In the genomic region with DNA sequence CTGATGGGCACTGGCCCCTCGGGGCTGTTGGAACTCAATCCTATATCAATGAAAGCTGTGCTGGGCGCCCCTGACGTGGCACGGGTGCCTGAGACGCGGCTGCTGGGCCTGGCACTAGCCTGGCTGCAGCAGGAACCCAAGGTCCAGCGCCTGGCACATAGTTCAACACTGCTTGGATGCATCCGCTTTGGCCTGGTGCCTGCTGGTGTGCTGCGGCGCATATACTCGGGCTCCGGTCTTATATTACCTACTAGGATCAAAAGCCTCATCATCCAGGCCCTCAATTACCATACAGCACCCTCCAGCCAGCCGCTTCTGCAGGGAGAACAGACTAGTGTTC, we compare ENCODE assay signal across 13 mouse cellular contexts. TPM values are rescaled to one million over a fixed set of nuclear protein-coding genes. Genes with fewer than 3 reads are reported as not detected.
DNase-seq lines count a peak whose midpoint lies in the region; ATAC-seq and TF ChIP-seq lines count a peak whose summit lies in the region.
"Had no signal": no experiment of that assay in that cellular context is flagged by ENCODE, and none has a peak within 500 bp of the region (broad histone marks: within the 10 kb centered on the region; RNA-seq: fewer than 3 reads in every experiment).

No protein-coding gene starts in this region.

- in situ Hi-C loops in ES-E14 (cut with MboI; ENCODE audit: low sequenced_read_pairs in 2 of 2, unreplicated experiment in 2 of 2) = no loop called here

- H3K27ac ChIP-seq in layer of hippocampus, adult 2 months = peak overlapping the region; percentile 46; the same call in 1 of the 2 replicates
- H3K27ac ChIP-seq in ES-E14 (ENCODE audit: insufficient read depth, low read depth, low read length, poor library complexity, severe bottlenecking) = no peak overlapping the region
- H3K27ac ChIP-seq in hindbrain, postnatal 0 days = no peak overlapping the region
- H3K27ac ChIP-seq: embryonic facial prominence, embryonic 10.5 days; liver, embryonic 12.5 days had no signal

- no peaks in the 10 kb centered on the region for H3K36me3 ChIP-seq in ES-E14 (ENCODE audit: control insufficient read depth, insufficient read depth, low read length, poor library complexity, severe bottlenecking)
- H3K36me3 ChIP-seq in hindbrain, postnatal 0 days (ENCODE audit: insufficient read depth, low read length) = no peaks in the 10 kb centered on the region
- H3K36me3 ChIP-seq: liver, embryonic 12.5 days had no signal

- H3K4me3 ChIP-seq in layer of hippocampus, adult 2 months = no peak overlapping the region
- H3K4me3 ChIP-seq in ES-E14 (ENCODE audit: insufficient read depth in 1 of 2, low read depth in 1 of 2, low read length in 2 of 2, poor library complexity in 1 of 2, severe bottlenecking in 1 of 2) = peak overlapping the region; percentile 33 to 51
- H3K4me3 ChIP-seq in hindbrain, postnatal 0 days (ENCODE audit: low read length) = no peak overlapping the region
- H3K4me3 ChIP-seq: liver, embryonic 12.5 days had no signal

- no peaks in the 10 kb centered on the region for H3K27me3 ChIP-seq in hindbrain, postnatal 0 days (ENCODE audit: insufficient read depth, low read length)

- intact Hi-C loops in heart, postnatal 14 days (cut with DNase I) = no loop called here

- WGBS in hindbrain, postnatal 0 days = 80% methylated on average over 13 of the region's 13 CpGs

- H3K4me1 ChIP-seq in ES-E14 (ENCODE audit: control insufficient read depth in 2 of 2, insufficient read depth in 2 of 2, low read length in 2 of 2, poor library complexity in 1 of 2) = peaks cover 9 to 14% of the 10 kb centered on the region in 2 experiments
- no peaks in the 10 kb centered on the region for H3K4me1 ChIP-seq in hindbrain, postnatal 0 days (ENCODE audit: insufficient read depth, low read length)
- H3K4me1 ChIP-seq: liver, embryonic 12.5 days had no signal

- H3K9ac ChIP-seq in ES-E14 (ENCODE audit: insufficient read depth, low read depth, low read length, poor library complexity, severe bottlenecking) = peak overlapping the region; percentile 58; the same call in 1 of the 2 replicates
- H3K9ac ChIP-seq in hindbrain, postnatal 0 days (replicated peaks; ENCODE audit: low read length) = no peak overlapping the region
- H3K9ac ChIP-seq: liver, embryonic 12.5 days had no signal

- peak; percentile 28 for ATAC-seq in hindbrain, postnatal 0 days
- ATAC-seq: liver, embryonic 12.5 days had no signal

- no peak for TF ChIP-seq CTCF in layer of hippocampus, adult 2 months (conservative IDR thresholded peaks at IDR 0.05)
- no peak for TF ChIP-seq CTCF in hindbrain, postnatal 0 days (IDR thresholded peaks at IDR 0.05; ENCODE audit: low read depth)

- peak; percentile 66 for DNase-seq in cerebellum, adult 9-10 months
- no peak for DNase-seq in cerebellum, adult 9-11 months
- DNase-seq in layer of hippocampus, adult 2 months (ENCODE audit: low spot score in 2 of 2) = no peak
- no peak for DNase-seq in layer of hippocampus, postnatal 25 days (ENCODE audit: extremely low spot score in 1 of 2, low spot score in 1 of 2)
- no peak for DNase-seq in ES-E14 (ENCODE audit: low read depth, low spot score)
- DNase-seq in hindbrain, postnatal 0 days (ENCODE audit: low spot score) = no peak
- no peak for DNase-seq in embryo, embryonic 11 days
- DNase-seq in heart, postnatal 14 days = no peak
- DNase-seq: kidney, adult 9 months had no signal

- no peaks in the 10 kb centered on the region for H3K9me3 ChIP-seq in ES-E14 (ENCODE audit: control insufficient read depth, insufficient read depth, low read depth, low read length)
- no peaks in the 10 kb centered on the region for H3K9me3 ChIP-seq in hindbrain, postnatal 0 days (ENCODE audit: low read length)
- H3K9me3 ChIP-seq: embryonic facial prominence, embryonic 10.5 days; liver, embryonic 12.5 days had no signal

- H3K4me2 ChIP-seq in hindbrain, postnatal 0 days (ENCODE audit: low read depth, low read length) = no peak overlapping the region

TF ChIP-seq in ES-E14, 5 proteins besides CTCF, POLR2A, EP300 and RAD21:
- no peak for TF ChIP-seq ZC3H11A (IDR thresholded peaks at IDR 0.05; ENCODE audit: borderline replicate concordance, low read depth, low read length)
- TF ChIP-seq CHD2 (IDR thresholded peaks at IDR 0.05; ENCODE audit: low read depth, low read length) = no peak
- no peak for TF ChIP-seq HCFC1 (IDR thresholded peaks at IDR 0.05; ENCODE audit: borderline replicate concordance, insufficient read depth, low read length)
- TF ChIP-seq ZNF384 (IDR thresholded peaks at IDR 0.05; ENCODE audit: low read depth, low read length) = no peak
- no peak for TF ChIP-seq MAFK (IDR thresholded peaks at IDR 0.05; ENCODE audit: insufficient read depth, low read depth, low read length)

RNA-seq across cellular contexts. Expression of gene Klhl34, which starts 0.7 kb away (rescaled TPM):
- total RNA-seq in layer of hippocampus, adult 2 months (2021) = under 1 TPM; 0.25 to 0.26 TPM
- total RNA-seq in layer of hippocampus, postnatal 25 days (2021) = not detected
- total RNA-seq in ES-E14 (2012; rRNA removed) = 1.1 and 1.2 TPM in 2 replicates
- 0.07 TPM in 1 of 2 replicates, not detected in the other for total RNA-seq in hindbrain, postnatal 0 days (2014; rRNA removed)
- polyA plus RNA-seq in hindbrain, postnatal 0 days (2015; fragmentation: Nextera tagmentation; extraction: Ambion mirVana) = 0.73 and 1.4 TPM in 2 replicates
- 1 to 10 TPM in 1 of 2 experiments, under 1 TPM in 1; 0.50 to 1.4 TPM for total RNA-seq in heart, postnatal 14 days (2021)
- total RNA-seq: megakaryocyte, adult 5-6 weeks had no signal
- polyA plus RNA-seq: liver, embryonic 12.5 days; small intestine, adult 2 months had no signal

Comparison
In these comparisons a context has a peak if more than half of its experiments do, and no peak if none do; other contexts are left out.
1. H3K4me3 ChIP-seq: peak in ES-E14 (2 of 2); none in layer of hippocampus, adult 2 months (single experiment) and hindbrain, postnatal 0 days (single experiment).